Mouse (Mus musculus): ENCODE results near the gene Crocc. TPM values are rescaled to one million over a fixed set of nuclear protein-coding genes. Genes with fewer than 3 reads are reported as not detected.

Gene Crocc
- polyA plus RNA-seq, 1 experiment = 40.4 TPM

DNA sequence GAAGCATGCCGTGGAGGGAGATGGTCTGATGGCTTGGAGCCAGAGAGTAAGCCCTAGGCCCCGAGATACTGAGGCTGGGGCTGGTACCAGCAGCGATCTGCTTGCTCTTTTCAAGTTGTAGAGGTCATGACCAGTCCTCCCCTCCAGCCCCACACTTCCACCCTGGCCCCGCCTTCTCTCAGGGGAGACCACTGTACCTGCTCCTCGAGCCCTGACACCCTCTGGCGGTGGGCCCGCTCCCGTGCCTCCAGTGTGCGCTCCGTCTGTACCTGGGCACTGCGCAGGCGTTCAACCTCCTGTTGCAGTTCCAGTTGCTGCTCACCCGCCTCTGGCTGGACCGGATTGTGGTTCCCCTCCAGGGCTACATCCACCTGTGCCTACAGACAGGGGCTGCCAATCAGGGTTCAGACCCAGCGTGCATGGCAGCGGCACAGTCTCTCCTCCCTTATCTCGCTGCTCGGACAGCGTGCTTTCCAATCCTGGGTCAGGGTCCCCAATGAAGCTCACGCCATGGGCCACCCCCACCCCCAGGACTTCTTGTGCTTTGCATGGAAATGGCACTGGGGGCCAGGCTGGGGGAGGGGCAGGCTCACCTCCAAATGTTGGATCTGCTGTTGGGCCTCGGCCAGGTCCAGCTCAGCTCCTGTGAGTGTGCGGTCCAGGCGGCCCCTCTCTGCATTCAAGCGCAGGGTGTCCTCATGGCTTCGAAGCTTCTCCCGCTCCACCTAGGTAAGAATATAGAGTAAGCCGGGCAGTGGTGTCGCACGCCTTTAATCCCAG, 42.5 kb downstream of the Crocc start:
- DNase-seq (ENCODE audit: low read depth) = no peak
- no peak for TF ChIP-seq POLR2A (IDR thresholded peaks at IDR 0.05; ENCODE audit: borderline replicate concordance, extremely low read depth, insufficient read depth, insufficient read length, poor library complexity, severe bottlenecking)
- TF ChIP-seq CTCF (IDR thresholded peaks at IDR 0.05; ENCODE audit: borderline replicate concordance, extremely low read depth, insufficient read depth, insufficient read length) = no peak

GRCm38 (mm10) chr4:141016311-141016710, 44.0 kb downstream of the Crocc start:
- TF ChIP-seq POLR2A (IDR thresholded peaks at IDR 0.05; ENCODE audit: borderline replicate concordance, extremely low read depth, insufficient read depth, insufficient read length, poor library complexity, severe bottlenecking) (no peak), CTCF (IDR thresholded peaks at IDR 0.05; ENCODE audit: borderline replicate concordance, extremely low read depth, insufficient read depth, insufficient read length) (no peak)
- DNase-seq (ENCODE audit: low read depth) = no peak

GRCm38 (mm10) chr4:141015356-141015755, 45.0 kb downstream of the Crocc start:
- DNase-seq (ENCODE audit: low read depth) = no peak
- TF ChIP-seq POLR2A (IDR thresholded peaks at IDR 0.05; ENCODE audit: borderline replicate concordance, extremely low read depth, insufficient read depth, insufficient read length, poor library complexity, severe bottlenecking) = no peak
- TF ChIP-seq CTCF (IDR thresholded peaks at IDR 0.05; ENCODE audit: borderline replicate concordance, extremely low read depth, insufficient read depth, insufficient read length) = no peak

- TF ChIP-seq POLR2A (IDR thresholded peaks at IDR 0.05; ENCODE audit: borderline replicate concordance, extremely low read depth, insufficient read depth, insufficient read length, poor library complexity, severe bottlenecking) = no peak
These were observed 45.5 kb downstream of the Crocc start for GRCm38 (mm10) chr4:141014856-141015255.

GRCm38 (mm10) chr4:141014114-141014513, 46.2 kb downstream of the Crocc start:
- TF ChIP-seq CTCF (IDR thresholded peaks at IDR 0.05; ENCODE audit: borderline replicate concordance, extremely low read depth, insufficient read depth, insufficient read length) (no peak), POLR2A (IDR thresholded peaks at IDR 0.05; ENCODE audit: borderline replicate concordance, extremely low read depth, insufficient read depth, insufficient read length, poor library complexity, severe bottlenecking) (no peak)
- no peak for DNase-seq (ENCODE audit: low read depth)

More at GRCm38 (mm10) chr4:141014856-141015255, 45.5 kb downstream of the Crocc start:
- no peak for DNase-seq (ENCODE audit: low read depth)

- no peak for TF ChIP-seq CTCF (IDR thresholded peaks at IDR 0.05; ENCODE audit: borderline replicate concordance, extremely low read depth, insufficient read depth, insufficient read length)
- TF ChIP-seq POLR2A (IDR thresholded peaks at IDR 0.05; ENCODE audit: borderline replicate concordance, extremely low read depth, insufficient read depth, insufficient read length, poor library complexity, severe bottlenecking) = no peak
- peak; percentile 72 for DNase-seq (ENCODE audit: low read depth)
These were observed 47.8 kb downstream of the Crocc start for GRCm38 (mm10) chr4:141012558-141012957.

- peak; percentile 89 for DNase-seq (ENCODE audit: low read depth)
- TF ChIP-seq POLR2A (IDR thresholded peaks at IDR 0.05; ENCODE audit: borderline replicate concordance, extremely low read depth, insufficient read depth, insufficient read length, poor library complexity, severe bottlenecking) (no peak), CTCF (IDR thresholded peaks at IDR 0.05; ENCODE audit: borderline replicate concordance, extremely low read depth, insufficient read depth, insufficient read length) (no peak)
These were observed 48.6 kb downstream of the Crocc start for GRCm38 (mm10) chr4:141011556-141012328.

GRCm38 (mm10) chr4:141010941-141011429, 49.4 kb downstream of the Crocc start:
- peak; percentile 68 for DNase-seq (ENCODE audit: low read depth)
- TF ChIP-seq POLR2A (IDR thresholded peaks at IDR 0.05; ENCODE audit: borderline replicate concordance, extremely low read depth, insufficient read depth, insufficient read length, poor library complexity, severe bottlenecking) (no peak), CTCF (IDR thresholded peaks at IDR 0.05; ENCODE audit: borderline replicate concordance, extremely low read depth, insufficient read depth, insufficient read length) (no peak)

DNA sequence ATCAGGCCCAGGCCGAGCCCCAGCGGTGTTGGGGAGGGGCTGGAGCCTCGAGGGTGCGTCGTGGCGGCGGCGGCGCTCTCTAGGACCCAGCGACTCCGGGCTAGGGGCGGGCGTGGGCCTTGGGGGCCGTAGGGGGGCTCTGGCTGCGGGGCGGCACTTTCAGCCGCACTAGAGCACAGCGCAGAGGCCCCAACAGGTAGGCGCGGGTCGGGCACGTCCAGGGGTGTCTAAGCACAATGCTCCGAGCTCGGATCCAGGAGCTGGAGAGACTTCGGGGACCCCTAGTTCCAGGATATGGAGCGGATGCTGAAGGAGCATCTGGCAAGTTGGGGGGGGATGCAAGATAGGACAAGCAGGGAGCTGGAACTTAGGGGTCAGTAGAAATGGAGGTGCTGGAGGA, 49.8 kb downstream of the Crocc start:
- peak; percentile 90 for DNase-seq (ENCODE audit: low read depth)
- peak; percentile 40; the same call in 1 of the 2 replicates for TF ChIP-seq POLR2A (IDR thresholded peaks at IDR 0.05; ENCODE audit: borderline replicate concordance, extremely low read depth, insufficient read depth, insufficient read length, poor library complexity, severe bottlenecking)
- no peak for TF ChIP-seq CTCF (IDR thresholded peaks at IDR 0.05; ENCODE audit: borderline replicate concordance, extremely low read depth, insufficient read depth, insufficient read length)

GRCm38 (mm10) chr4:141010118-141010517, 50.2 kb downstream of the Crocc start, which contains the start of gene Mfap2:
Gene Mfap2 (plus strand): TSS chr4:141010418.
- TF ChIP-seq CTCF (IDR thresholded peaks at IDR 0.05; ENCODE audit: borderline replicate concordance, extremely low read depth, insufficient read depth, insufficient read length) (no peak), POLR2A (IDR thresholded peaks at IDR 0.05; ENCODE audit: borderline replicate concordance, extremely low read depth, insufficient read depth, insufficient read length, poor library complexity, severe bottlenecking) (no peak)
- DNase-seq (ENCODE audit: low read depth) = no peak

DNA sequence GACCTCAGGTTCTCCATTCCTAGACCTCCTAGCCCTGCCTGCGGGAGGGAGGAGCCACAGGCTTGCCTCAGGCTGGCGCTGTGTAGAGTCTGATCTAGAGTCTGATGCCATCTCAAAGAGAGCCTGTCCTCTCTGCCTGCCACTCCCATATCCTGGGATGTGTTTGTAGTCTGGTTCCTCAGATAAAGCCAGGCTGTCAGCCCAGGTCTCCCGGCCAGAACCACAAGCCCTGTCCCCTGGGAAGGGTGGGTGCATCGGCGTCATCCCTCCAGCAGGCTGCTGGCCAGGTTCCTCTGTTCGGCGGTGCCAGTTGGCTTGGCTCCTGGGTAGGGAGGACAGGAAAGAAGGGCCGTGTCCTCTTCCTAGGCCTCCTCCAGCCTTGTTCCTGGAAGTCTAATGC, 52.3 kb downstream of the Crocc start:
- DNase-seq (ENCODE audit: low read depth) = no peak
- TF ChIP-seq CTCF (IDR thresholded peaks at IDR 0.05; ENCODE audit: borderline replicate concordance, extremely low read depth, insufficient read depth, insufficient read length) (no peak), POLR2A (IDR thresholded peaks at IDR 0.05; ENCODE audit: borderline replicate concordance, extremely low read depth, insufficient read depth, insufficient read length, poor library complexity, severe bottlenecking) (no peak)

Measured in brain, embryonic 14.5 days (tissue).